Mouse (Mus musculus) stomach, postnatal 0 days (tissue): Measurements from ENCODE around the gene Plekha6.

Experiments used
- CTCF ChIP-seq: IDR thresholded peaks from 2 replicates; pipeline ENCODE4 v1.5.1; 2016; ENCODE audit warnings: antibody characterized with exemption, low read depth, mild to moderate bottlenecking, moderate library complexity
- EP300 ChIP-seq: optimal IDR thresholded peaks from 2 replicates; pipeline ENCODE3; 2016; ENCODE audit warnings: antibody characterized with exemption

DNA sequence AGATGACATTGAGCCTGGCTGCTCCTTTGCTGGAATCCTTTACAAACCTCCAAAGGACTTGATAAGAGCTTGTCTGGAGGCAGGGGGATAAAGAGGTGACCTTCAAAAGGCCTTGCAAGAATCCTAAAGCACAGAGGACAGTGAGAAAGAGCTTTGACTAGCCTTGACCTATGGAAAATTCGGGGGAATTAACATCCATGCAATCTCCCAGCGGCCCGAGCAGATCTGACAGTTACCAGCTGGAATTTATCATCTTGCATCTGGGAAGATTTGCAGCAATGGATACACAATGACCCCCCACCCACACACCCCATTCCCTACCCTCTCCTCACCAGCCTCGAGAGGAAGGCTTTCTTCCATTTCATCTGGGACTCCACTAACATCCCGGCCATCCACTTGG is 91.8 kb downstream of the Plekha6 start:
- no peak for TF ChIP-seq CTCF
- TF ChIP-seq EP300: no peak
